Comparison of ENCODE assay signal across 15 mouse cellular contexts in the genomic region with DNA sequence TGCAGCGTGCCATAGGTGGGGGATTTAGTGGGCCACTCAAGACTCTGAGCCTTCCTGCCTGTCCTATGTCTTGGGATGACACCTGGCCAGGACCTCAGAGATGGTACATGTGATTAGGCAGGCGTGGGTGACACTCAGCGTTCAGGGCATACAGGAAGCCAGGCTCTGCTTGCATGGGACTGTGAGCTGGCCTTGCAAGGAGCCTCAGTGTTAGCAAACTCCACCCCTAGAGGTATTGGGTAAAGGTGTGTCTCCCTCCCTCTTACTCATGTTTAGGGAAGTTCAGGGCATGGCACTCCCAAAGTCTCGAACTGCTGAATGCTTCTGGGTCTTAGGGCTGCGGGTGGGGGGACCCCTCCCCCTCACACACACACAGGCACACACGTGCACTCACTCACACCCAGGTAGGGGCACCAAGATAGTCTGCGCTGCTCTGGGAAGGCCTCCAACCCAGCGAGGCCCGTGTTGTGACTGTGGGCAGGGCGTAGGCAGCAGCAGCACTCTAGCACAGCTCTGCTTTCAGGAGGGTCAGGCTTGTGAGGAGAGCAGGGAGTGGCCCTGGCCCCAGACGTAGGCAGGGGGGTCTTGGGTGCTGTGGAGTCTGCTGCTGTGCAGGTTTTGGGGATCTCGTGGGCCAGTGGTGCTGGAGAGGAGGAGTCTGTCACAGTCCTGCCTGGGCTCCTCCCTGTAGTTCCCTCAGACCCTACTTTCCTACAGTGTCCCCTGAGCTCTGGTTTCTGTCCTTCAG. TPM values are rescaled to one million over a fixed set of nuclear protein-coding genes. Genes with fewer than 3 reads are reported as not detected.
DNase-seq lines count a peak whose midpoint lies in the region; ATAC-seq lines count a peak whose summit lies in the region.
"Had no signal": no experiment of that assay in that cellular context is flagged by ENCODE, and none has a peak within 500 bp of the region (broad histone marks: within the 10 kb centered on the region; RNA-seq: fewer than 3 reads in every experiment).

No protein-coding gene starts in this region.

- no peak for ATAC-seq in erythroblast, adult 5-6 weeks (replicated peaks; ENCODE audit: low FRiP score, poor library complexity, severe bottlenecking)
- peak; percentile 16; the same call in 1 of the 2 replicates for ATAC-seq in midbrain, embryonic 15.5 days (replicated peaks)
- no peak for ATAC-seq in midbrain, embryonic 14.5 days (ENCODE audit: low FRiP score, low TSS enrichment)
- ATAC-seq: hindbrain, postnatal 0 days had no signal

- 82% methylated on average over 12 of the region's 12 CpGs for WGBS in midbrain, embryonic 15.5 days
- 84% methylated on average over 12 of the region's 12 CpGs for WGBS in midbrain, embryonic 14.5 days

- H3K4me3 ChIP-seq in erythroblast, embryonic 14.5 days (replicated peaks): peak overlapping the region; percentile 68
- no peak overlapping the region for H3K4me3 ChIP-seq in midbrain, embryonic 15.5 days
- no peak overlapping the region for H3K4me3 ChIP-seq in midbrain, embryonic 14.5 days (replicated peaks; ENCODE audit: low read depth, low read length)
- H3K4me3 ChIP-seq: forebrain, embryonic 10.5 days; left cerebral cortex, adult 2 months had no signal

- H3K27me3 ChIP-seq in erythroblast, embryonic 14.5 days (ENCODE audit: control insufficient read depth): no peaks in the 10 kb centered on the region
- H3K27me3 ChIP-seq in midbrain, embryonic 15.5 days (replicated peaks): no peaks in the 10 kb centered on the region
- no peaks in the 10 kb centered on the region for H3K27me3 ChIP-seq in midbrain, embryonic 14.5 days (ENCODE audit: control insufficient read depth, insufficient read depth, low read length)

- H3K4me2 ChIP-seq in midbrain, embryonic 15.5 days: no peak overlapping the region
- no peak overlapping the region for H3K4me2 ChIP-seq in midbrain, embryonic 14.5 days (ENCODE audit: low read length)

- no peaks in the 10 kb centered on the region for H3K9me3 ChIP-seq in erythroblast, embryonic 14.5 days (ENCODE audit: control insufficient read depth, low read length)
- H3K9me3 ChIP-seq in midbrain, embryonic 15.5 days: no peaks in the 10 kb centered on the region
- H3K9me3 ChIP-seq in midbrain, embryonic 14.5 days (ENCODE audit: control insufficient read depth, low read length): no peaks in the 10 kb centered on the region
- H3K9me3 ChIP-seq: forebrain, embryonic 10.5 days had no signal

- no peak overlapping the region for H3K9ac ChIP-seq in midbrain, embryonic 15.5 days
- no peak overlapping the region for H3K9ac ChIP-seq in midbrain, embryonic 14.5 days (replicated peaks; ENCODE audit: low read length)

- H3K4me1 ChIP-seq in erythroblast, embryonic 14.5 days (ENCODE audit: control insufficient read depth): peaks cover 100% of the 10 kb centered on the region
- H3K4me1 ChIP-seq in midbrain, embryonic 15.5 days: peaks cover 8% of the 10 kb centered on the region; the same call in 1 of the 2 replicates
- 0 out of 2 replicates have a peak, but pooled peaks cover 4% of the 10 kb centered on the region for H3K4me1 ChIP-seq in midbrain, embryonic 14.5 days (ENCODE audit: control insufficient read depth, insufficient read depth, low read length)

- no peak overlapping the region for H3K27ac ChIP-seq in midbrain, embryonic 15.5 days
- H3K27ac ChIP-seq in midbrain, embryonic 14.5 days (replicated peaks; ENCODE audit: low read depth, low read length): no peak overlapping the region
- H3K27ac ChIP-seq: forebrain, embryonic 10.5 days; hindbrain, postnatal 0 days; left cerebral cortex, adult 2 months had no signal

- no peak for DNase-seq in midbrain, embryonic 14.5 days
- peak; percentile 64 for DNase-seq in induced T-regulatory cell, adult 2 months (ENCODE audit: low read depth)
- peak; percentile 58 for DNase-seq in naive thymus-derived CD4-positive, alpha-beta T cell, adult 2 months (ENCODE audit: low read depth)
- no peak for DNase-seq in kidney, postnatal 25 days
- DNase-seq in adrenal gland, postnatal 14 days: no peak
- DNase-seq: gastrocnemius, postnatal 10 days; kidney, postnatal 36 days; lung, adult 2 months; right cerebral cortex, postnatal 25 days had no signal

- peaks cover 100% of the 10 kb centered on the region for H3K36me3 ChIP-seq in erythroblast, embryonic 14.5 days (ENCODE audit: control insufficient read depth)
- H3K36me3 ChIP-seq in midbrain, embryonic 15.5 days (replicated peaks): no peaks in the 10 kb centered on the region
- H3K36me3 ChIP-seq in midbrain, embryonic 14.5 days (ENCODE audit: control insufficient read depth, insufficient read depth, low read length): peaks cover 67% of the 10 kb centered on the region

RNA-seq across cellular contexts. Expression of gene Rbm38, which starts 10.5 kb away (rescaled TPM):
- 548 and 594 TPM in 2 replicates for polyA plus RNA-seq in erythroblast, embryonic 14.5 days (2012)
- 1,075 and 1,106 TPM in 2 replicates for total RNA-seq in erythroblast, adult 5-6 weeks (2015; ENCODE audit: low replicate concordance)
- 502 and 855 TPM in 2 replicates for total RNA-seq in erythroblast, adult 5-6 weeks (2017; ENCODE audit: low replicate concordance)
- 13.8 and 16.3 TPM in 2 replicates for polyA plus RNA-seq in midbrain, embryonic 15.5 days (2015; fragmentation: Nextera tagmentation; extraction: Ambion mirVana)
- polyA plus RNA-seq in midbrain, embryonic 14.5 days (2014; fragmentation: Nextera tagmentation; extraction: Ambion mirVana): 17.1 and 18.8 TPM in 2 replicates
- total RNA-seq in adrenal gland, postnatal 14 days (2021): 31.6 and 36.2 TPM in 2 replicates

RNA-seq across cellular contexts. Expression of gene Rae1, which starts 30.8 kb away (rescaled TPM):
- polyA plus RNA-seq in erythroblast, embryonic 14.5 days (2012): 3.4 and 3.7 TPM in 2 replicates
- total RNA-seq in erythroblast, adult 5-6 weeks (2015; ENCODE audit: low replicate concordance): 46.4 and 52.5 TPM in 2 replicates
- total RNA-seq in erythroblast, adult 5-6 weeks (2017; ENCODE audit: low replicate concordance): 59.4 and 91.0 TPM in 2 replicates
- polyA plus RNA-seq in midbrain, embryonic 15.5 days (2015; fragmentation: Nextera tagmentation; extraction: Ambion mirVana): 118 and 126 TPM in 2 replicates
- polyA plus RNA-seq in midbrain, embryonic 14.5 days (2014; fragmentation: Nextera tagmentation; extraction: Ambion mirVana): 115 and 127 TPM in 2 replicates
- 55.3 and 65.0 TPM in 2 replicates for total RNA-seq in adrenal gland, postnatal 14 days (2021)

RNA-seq across cellular contexts. Expression of gene Spo11, which starts 53.3 kb away (rescaled TPM):
- 0.02 TPM in 1 of 2 replicates, not detected in the other for polyA plus RNA-seq in erythroblast, embryonic 14.5 days (2012)
- total RNA-seq in erythroblast, adult 5-6 weeks (2015; ENCODE audit: low replicate concordance): not detected in 2 replicates
- total RNA-seq in erythroblast, adult 5-6 weeks (2017; ENCODE audit: low replicate concordance): not detected in 2 replicates
- polyA plus RNA-seq in midbrain, embryonic 15.5 days (2015; fragmentation: Nextera tagmentation; extraction: Ambion mirVana): 1.4 TPM in 2 replicates
- polyA plus RNA-seq in midbrain, embryonic 14.5 days (2014; fragmentation: Nextera tagmentation; extraction: Ambion mirVana): 0.68 TPM in 1 of 2 replicates, not detected in the other
- not detected in 2 replicates for total RNA-seq in adrenal gland, postnatal 14 days (2021)
- total RNA-seq: gastrocnemius, postnatal 10 days had no signal

Comparison
In these comparisons a context has a peak if more than half of its experiments do, and no peak if none do; other contexts are left out.
1. DNase-seq: peak in induced T-regulatory cell, adult 2 months (single experiment) and naive thymus-derived CD4-positive, alpha-beta T cell, adult 2 months (single experiment); none in midbrain, embryonic 14.5 days (single experiment), kidney, postnatal 25 days (0 of 2) and adrenal gland, postnatal 14 days (single experiment).
2. RNA of gene Rbm38, which starts 10.5 kb away (polyA plus RNA-seq): 548 to 594 TPM in erythroblast, embryonic 14.5 days; 17.1 to 18.8 TPM in midbrain, embryonic 14.5 days and 13.8 to 16.3 TPM in midbrain, embryonic 15.5 days; every median in the first group is over 10 times any median in the second.
3. RNA of gene Rae1, which starts 30.8 kb away (polyA plus RNA-seq): 115 to 127 TPM in midbrain, embryonic 14.5 days and 118 to 126 TPM in midbrain, embryonic 15.5 days; 3.4 to 3.7 TPM in erythroblast, embryonic 14.5 days; every median in the first group is over 10 times any median in the second.